In genomic region chr8:124585718-124586425, GRCm38 (mm10) we compare ENCODE assay signal across 7 mouse cellular contexts. TPM values are rescaled to one million over a fixed set of nuclear protein-coding genes. Genes with fewer than 3 reads are reported as not detected.
DNase-seq lines count a peak whose midpoint lies in the region; ATAC-seq and TF ChIP-seq lines count a peak whose summit lies in the region.

No protein-coding gene starts in this region.

- H3K9ac ChIP-seq in limb, embryonic 13.5 days, result peak overlapping the region; percentile 19; the same call in 1 of the 2 replicates
- peak overlapping the region; percentile 33; the same call in 1 of the 2 replicates for H3K9ac ChIP-seq in heart, embryonic 13.5 days

- H3K4me3 ChIP-seq in limb, embryonic 13.5 days, result no peak overlapping the region
- H3K4me3 ChIP-seq in limb, embryonic 10.5 days, result no peak overlapping the region
- no peak overlapping the region for H3K4me3 ChIP-seq in cerebellum, adult 2 months (replicated peaks; ENCODE audit: insufficient read depth, low read depth, low read length)
- no peak overlapping the region for H3K4me3 ChIP-seq in heart, embryonic 13.5 days

- H3K36me3 ChIP-seq in limb, embryonic 13.5 days, result no peaks in the 10 kb centered on the region
- no peaks in the 10 kb centered on the region for H3K36me3 ChIP-seq in limb, embryonic 10.5 days
- no peaks in the 10 kb centered on the region for H3K36me3 ChIP-seq in heart, embryonic 13.5 days

- H3K27ac ChIP-seq in limb, embryonic 13.5 days, result no peak overlapping the region
- H3K27ac ChIP-seq in limb, embryonic 10.5 days, result no peak overlapping the region
- H3K27ac ChIP-seq in cerebellum, adult 2 months (ENCODE audit: insufficient read depth, low read length), result peak overlapping the region; percentile 53
- peak overlapping the region; percentile 37; the same call in 1 of the 2 replicates for H3K27ac ChIP-seq in heart, embryonic 13.5 days (replicated peaks)

- H3K9me3 ChIP-seq in limb, embryonic 13.5 days, result no peaks in the 10 kb centered on the region
- no peaks in the 10 kb centered on the region for H3K9me3 ChIP-seq in limb, embryonic 10.5 days (replicated peaks)
- H3K9me3 ChIP-seq in heart, embryonic 13.5 days, result no peaks in the 10 kb centered on the region

- H3K27me3 ChIP-seq in limb, embryonic 13.5 days, result no peaks in the 10 kb centered on the region
- no peaks in the 10 kb centered on the region for H3K27me3 ChIP-seq in limb, embryonic 10.5 days (ENCODE audit: low read depth, poor library complexity, severe bottlenecking)
- no peaks in the 10 kb centered on the region for H3K27me3 ChIP-seq in cerebellum, adult 2 months (ENCODE audit: control insufficient read depth, insufficient read depth, low read length)
- H3K27me3 ChIP-seq in heart, embryonic 13.5 days (replicated peaks), result no peaks in the 10 kb centered on the region; the same call in 1 of the 2 replicates

- 0 out of 2 replicates have a peak, but pooled peaks have one; percentile 19 for TF ChIP-seq POLR2A in cerebellum, adult 2 months (IDR thresholded peaks at IDR 0.05; ENCODE audit: borderline replicate concordance, insufficient read depth, low read length)

- no peaks in the 10 kb centered on the region for H3K4me1 ChIP-seq in limb, embryonic 13.5 days
- H3K4me1 ChIP-seq in limb, embryonic 10.5 days, result 0 out of 2 replicates have a peak, but pooled peaks cover 3% of the 10 kb centered on the region
- H3K4me1 ChIP-seq in cerebellum, adult 2 months (ENCODE audit: control insufficient read depth, insufficient read depth, low read length), result peaks cover 19% of the 10 kb centered on the region
- H3K4me1 ChIP-seq in heart, embryonic 13.5 days, result peaks cover 15% of the 10 kb centered on the region

- ATAC-seq in limb, embryonic 13.5 days (ENCODE audit: low FRiP score, low read depth), result no peak
- ATAC-seq in heart, embryonic 13.5 days (ENCODE audit: extremely low read depth, insufficient number of reproducible peaks, low FRiP score, low TSS enrichment), result no peak
- ATAC-seq in megakaryocyte progenitor cell, adult 5-6 weeks (replicated peaks; ENCODE audit: poor library complexity), result peak; percentile 50

- no peak for DNase-seq in limb, embryonic 10.5 days (ENCODE audit: low spot score)
- DNase-seq in cerebellum, adult 2 months, result peak; percentile 64 to 74
- no peak for DNase-seq in spleen, postnatal 36 days (ENCODE audit: low spot score in 2 of 2)
- DNase-seq in ovary, postnatal 10 days (ENCODE audit: low spot score), result no peak

- WGBS in limb, embryonic 13.5 days, result 45% methylated on average over 3 of the region's 3 CpGs
- WGBS in limb, embryonic 10.5 days, result 63% methylated on average over 3 of the region's 3 CpGs
- 13% methylated on average over 3 of the region's 3 CpGs for WGBS in cerebellum, adult 2 months
- 50% methylated on average over 2 of the region's 3 CpGs for WGBS in heart, embryonic 13.5 days

- no peak for TF ChIP-seq CTCF in cerebellum, adult 2 months (IDR thresholded peaks at IDR 0.05; ENCODE audit: borderline replicate concordance, insufficient read depth, low read depth, low read length)

- no peak overlapping the region for H3K4me2 ChIP-seq in limb, embryonic 13.5 days (replicated peaks)
- no peak overlapping the region for H3K4me2 ChIP-seq in heart, embryonic 13.5 days

RNA-seq across cellular contexts. Expression of gene Capn9, which starts 10.0 kb away (rescaled TPM):
- 0.15 TPM in 1 of 2 replicates, not detected in the other for polyA plus RNA-seq in limb, embryonic 13.5 days (2015; fragmentation: Nextera tagmentation; extraction: Ambion mirVana)
- not detected in 2 replicates for polyA plus RNA-seq in limb, embryonic 10.5 days (2016; fragmentation: Nextera tagmentation; extraction: Ambion mirVana)
- polyA plus RNA-seq in cerebellum, adult 2 months (2012; rRNA removed), result 0.06 and 0.08 TPM in 2 replicates
- 0.08 and 0.69 TPM in 2 replicates for polyA plus RNA-seq in heart, embryonic 13.5 days (2015; fragmentation: Nextera tagmentation; extraction: Ambion mirVana)
- total RNA-seq in megakaryocyte progenitor cell, adult 5-6 weeks (2015), result not detected in 2 replicates
- not detected in 2 replicates for total RNA-seq in megakaryocyte progenitor cell, adult 5-6 weeks (2017)

RNA-seq across cellular contexts. Expression of gene Agt, which starts 16.4 kb away (rescaled TPM):
- polyA plus RNA-seq in limb, embryonic 13.5 days (2015; fragmentation: Nextera tagmentation; extraction: Ambion mirVana), result 0.42 and 0.48 TPM in 2 replicates
- polyA plus RNA-seq in limb, embryonic 10.5 days (2016; fragmentation: Nextera tagmentation; extraction: Ambion mirVana), result not detected in 2 replicates
- 125 and 129 TPM in 2 replicates for polyA plus RNA-seq in cerebellum, adult 2 months (2012; rRNA removed)
- polyA plus RNA-seq in heart, embryonic 13.5 days (2015; fragmentation: Nextera tagmentation; extraction: Ambion mirVana), result 0.88 and 2.8 TPM in 2 replicates
- not detected in 2 replicates for total RNA-seq in megakaryocyte progenitor cell, adult 5-6 weeks (2015)
- total RNA-seq in megakaryocyte progenitor cell, adult 5-6 weeks (2017), result not detected in 2 replicates

Comparison
In these comparisons a context has a peak if more than half of its experiments do, and no peak if none do; other contexts are left out.
1. H3K27ac ChIP-seq: peak in cerebellum, adult 2 months (single experiment) and heart, embryonic 13.5 days (single experiment); none in limb, embryonic 13.5 days (single experiment) and limb, embryonic 10.5 days (single experiment).
2. DNase-seq: peak in cerebellum, adult 2 months (2 of 2); none in limb, embryonic 10.5 days (single experiment), spleen, postnatal 36 days (0 of 2) and ovary, postnatal 10 days (single experiment).
3. RNA of gene Agt, which starts 16.4 kb away (polyA plus RNA-seq): 125 to 129 TPM in cerebellum, adult 2 months; 0.88 to 2.8 TPM in heart, embryonic 13.5 days, 0.42 to 0.48 TPM in limb, embryonic 13.5 days and not detected in limb, embryonic 10.5 days; every median in the first group is over 10 times any median in the second.